Mouse (Mus musculus) lung, postnatal 4 days (tissue): Measurements from ENCODE around the gene Madd.
A peak's percentile ranks its signal among the peaks of the same experiment; 100 is the strongest.

Source experiments
- DNase-seq, 2 experiments: peaks; one replicate each; pipeline ENCODE4 v3.0.0; 2021

Madd gene

DNA sequence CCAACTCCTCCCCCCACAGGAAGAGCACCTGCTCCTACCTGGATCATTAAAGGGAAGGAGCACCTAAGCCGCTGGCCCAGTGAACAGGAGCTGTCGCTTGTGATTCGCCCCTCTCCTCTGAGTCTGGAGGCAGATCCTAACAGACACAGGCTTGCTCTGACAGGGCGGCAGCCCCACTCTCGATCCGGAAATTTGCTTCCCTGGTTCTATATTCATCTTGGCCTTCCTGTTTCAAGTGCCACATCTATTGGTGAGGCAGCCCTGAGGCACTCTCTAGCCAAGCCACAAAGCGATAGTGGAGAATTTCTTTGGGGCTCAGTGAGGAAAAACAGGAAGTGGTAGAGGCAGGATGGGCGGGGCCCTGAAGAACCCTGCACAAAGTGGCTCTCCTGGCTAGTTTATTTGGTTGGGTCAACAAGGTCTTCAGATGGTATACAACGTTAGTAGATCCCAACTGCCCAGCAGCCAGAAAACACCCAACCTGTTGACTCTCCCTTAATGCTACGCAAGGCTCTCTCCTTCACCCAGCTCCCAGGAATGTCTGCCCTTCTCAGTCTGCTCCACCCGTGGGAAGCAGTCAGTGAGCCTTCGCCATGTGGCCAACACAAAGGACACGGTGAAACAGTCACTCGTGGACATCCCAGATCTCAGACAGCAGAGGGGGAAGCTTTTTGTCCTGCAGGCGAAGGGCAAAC, at the start of gene Madd:
Gene Madd (minus strand): TSS at position 127 of the 695 bp plus-strand sequence.
- DNase-seq, result peak; percentile 78 to 79

DNA sequence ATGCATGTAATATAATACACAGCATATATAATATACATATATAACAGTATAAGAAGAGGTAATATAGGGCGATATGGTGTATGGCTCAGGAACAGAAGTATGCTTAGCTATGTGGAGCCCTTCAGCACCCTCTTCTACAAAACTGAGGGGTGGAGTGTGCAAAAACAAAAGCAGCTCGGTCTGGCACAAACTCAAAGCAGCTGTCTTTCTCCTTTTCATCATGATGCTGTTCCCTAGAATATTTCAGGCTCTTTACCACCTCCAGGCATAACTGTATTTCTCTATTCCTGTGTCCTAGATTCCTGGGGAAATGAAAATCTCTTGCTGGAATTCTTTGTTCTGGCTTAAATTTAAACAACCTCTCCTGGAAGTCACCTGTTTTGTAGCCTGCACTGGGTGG, 46.1 kb upstream of the Madd start:
- DNase-seq, result no peak

DNA sequence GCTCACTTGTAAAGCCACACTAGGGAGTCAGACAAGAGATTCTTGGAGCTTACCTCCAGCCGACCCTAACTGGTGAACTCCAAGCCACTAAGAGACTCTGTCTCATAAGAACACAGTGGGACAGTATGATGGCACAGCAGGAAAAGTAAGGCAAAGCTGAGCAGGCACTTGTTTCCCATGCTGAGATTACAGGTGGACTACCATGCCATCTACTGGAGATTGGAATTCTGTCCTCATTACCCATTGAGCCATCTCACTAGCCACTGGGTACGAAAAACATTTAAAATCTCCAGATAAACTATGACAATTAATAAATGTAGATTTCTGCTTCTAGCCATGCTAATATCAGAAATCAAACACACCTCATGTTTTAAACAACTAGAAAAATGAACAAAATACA, 40.0 kb upstream of the Madd start:
- DNase-seq, result no peak

DNA sequence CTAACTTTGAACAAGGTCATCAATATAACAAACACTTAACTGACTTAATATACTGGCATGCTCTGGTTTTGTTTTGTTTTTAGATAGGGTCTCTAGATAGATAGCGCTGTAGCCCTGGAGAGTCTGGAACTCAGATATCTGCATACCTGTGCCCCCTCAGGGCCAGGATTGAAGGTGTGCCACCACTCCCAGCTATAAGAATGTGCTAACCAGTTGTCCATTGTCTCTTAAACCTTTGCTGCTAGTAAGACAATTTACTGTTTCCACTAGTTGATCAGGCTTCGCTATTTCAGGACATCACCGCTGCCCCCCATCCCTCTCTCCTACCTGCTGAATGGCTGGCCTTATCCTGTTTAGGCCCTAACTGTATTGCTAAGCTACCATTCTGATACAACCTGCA, 36.9 kb upstream of the Madd start:
- DNase-seq, result no peak

DNA sequence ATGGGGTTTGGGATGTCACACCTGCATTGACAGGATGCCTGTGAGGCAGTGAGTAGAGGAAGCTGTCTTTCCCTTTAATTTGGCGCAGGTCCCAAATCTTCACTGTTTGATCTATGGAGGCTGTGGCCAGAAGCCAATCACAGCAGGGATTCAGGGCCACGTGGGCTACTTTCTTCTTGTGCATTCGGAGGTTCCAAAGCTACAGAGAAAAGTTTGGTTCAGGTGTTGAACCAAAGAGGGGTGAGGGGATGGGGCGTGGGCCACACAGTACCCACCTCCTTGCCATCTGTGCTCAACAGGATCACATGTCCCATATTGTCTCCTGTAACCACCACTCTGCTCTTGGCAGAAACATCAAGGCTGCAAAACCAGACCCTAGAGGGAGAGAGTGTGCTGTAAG, 33.4 kb upstream of the Madd start:
- peak in 1 of 2 experiments; percentile 18 for DNase-seq

DNA sequence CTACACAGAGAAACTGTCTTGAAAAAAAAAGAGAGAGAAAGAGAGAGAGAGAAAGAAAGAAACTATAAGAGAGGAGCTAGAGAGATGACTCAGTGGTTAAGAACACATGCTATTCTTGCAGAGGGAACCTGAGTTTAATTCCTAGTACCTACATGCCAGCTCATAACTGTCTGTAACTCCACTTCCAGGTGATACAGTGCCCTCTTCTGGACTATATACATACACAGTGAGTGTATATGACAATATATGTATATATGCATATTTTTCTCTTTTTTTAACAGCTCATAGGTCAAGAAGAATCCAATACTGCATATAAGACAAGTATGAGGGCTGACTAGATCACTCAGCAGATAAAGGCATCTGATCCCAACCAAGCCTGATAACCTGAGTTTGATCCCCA, 29.7 kb upstream of the Madd start:
- no peak for DNase-seq

DNA sequence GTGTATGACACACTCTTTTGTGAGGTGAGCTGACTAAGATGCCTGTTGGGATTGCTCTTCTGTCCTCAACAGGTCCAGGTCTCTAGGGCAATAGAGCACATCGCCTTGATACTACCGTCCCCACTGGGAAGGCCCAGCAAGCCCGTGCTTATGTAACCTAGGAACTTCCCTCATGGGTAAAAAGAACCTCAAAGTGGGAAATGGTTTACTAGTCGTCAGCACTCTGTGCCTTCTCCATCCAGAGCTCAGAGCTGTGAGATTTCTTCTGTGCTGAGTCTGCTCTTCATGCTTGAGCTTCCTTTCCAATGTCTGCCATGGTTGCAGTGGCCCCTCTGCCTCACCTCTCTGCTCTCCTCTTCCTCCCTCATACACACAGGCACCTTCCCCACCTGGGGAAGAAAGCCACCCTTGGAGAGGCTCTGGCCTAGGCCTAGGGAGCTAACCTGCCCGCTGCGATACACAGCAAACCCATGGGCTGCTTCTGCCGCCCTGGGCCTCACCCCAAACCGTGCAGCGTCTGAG, 22.7 kb upstream of the Madd start:
- peak in 1 of 2 experiments; percentile 41 for DNase-seq

DNA sequence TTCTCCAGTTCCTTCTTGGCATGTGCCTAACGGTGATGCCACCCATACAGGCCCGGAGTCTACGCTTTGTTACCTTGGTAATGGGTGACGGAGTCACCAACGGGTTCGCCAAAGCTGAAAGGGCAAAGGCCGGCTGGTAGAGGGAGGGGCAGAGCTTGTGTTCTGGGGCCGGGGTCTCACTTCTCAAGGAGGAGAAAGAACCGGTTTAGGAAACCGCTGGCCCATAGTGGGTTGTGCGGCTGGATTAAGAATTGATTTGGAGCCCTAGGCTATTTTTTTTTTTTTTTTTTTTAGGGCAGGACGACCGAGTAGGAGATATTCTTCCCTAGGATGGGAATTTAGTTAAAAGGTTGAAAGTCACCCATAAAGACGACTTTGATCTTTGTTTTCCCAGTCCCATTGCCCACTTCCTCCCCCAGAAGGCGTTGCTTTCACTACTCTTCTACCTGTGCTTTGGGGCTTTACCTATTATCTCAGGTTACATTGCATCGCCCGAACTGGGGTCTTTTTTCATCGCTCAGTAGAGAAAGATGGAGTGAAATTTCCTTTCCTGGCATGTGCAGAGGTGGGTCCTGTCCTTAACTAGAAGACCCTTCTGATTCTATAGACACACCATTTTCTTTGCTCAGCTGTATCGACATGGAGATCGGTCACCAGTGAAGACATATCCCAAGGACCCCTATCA, 19.5 kb upstream of the Madd start:
- DNase-seq, result no peak

DNA sequence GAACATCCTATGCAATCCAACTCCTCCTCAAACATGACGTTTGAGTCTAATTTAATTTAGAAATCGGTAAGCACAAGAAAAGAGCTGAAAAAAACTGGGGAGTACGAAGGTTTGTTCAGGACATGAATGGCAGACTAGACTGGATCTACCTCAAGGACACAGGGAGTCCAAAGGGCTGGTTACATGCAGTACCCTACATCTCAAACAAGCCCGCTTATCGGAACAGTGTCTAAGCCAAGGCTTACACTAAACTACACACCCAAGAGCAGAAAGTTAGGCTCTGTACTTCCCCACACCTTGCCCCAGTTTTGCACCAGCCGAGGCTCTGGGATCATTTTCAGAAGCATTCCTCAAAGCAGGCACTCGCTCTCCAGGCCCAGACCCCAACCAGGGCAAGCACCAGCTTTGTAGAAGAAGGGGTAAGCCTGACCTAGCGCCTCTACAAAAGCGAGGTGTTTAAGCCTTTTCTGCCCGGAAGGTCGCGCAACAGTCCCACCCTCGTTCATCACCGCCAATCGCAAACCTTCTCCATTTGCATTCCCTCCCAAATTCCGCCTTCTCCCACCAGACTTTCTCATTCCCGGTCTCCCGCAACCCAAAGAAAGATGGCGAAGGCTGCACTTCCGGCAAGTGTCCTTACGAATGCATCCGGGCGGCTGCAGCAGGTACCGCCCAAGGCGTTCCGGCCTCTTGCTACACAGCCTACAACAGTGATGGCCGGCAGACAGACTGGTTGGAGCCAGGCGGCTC, 18.8 kb upstream of the Madd start, which contains the start of the genes Nr1h3 and Acp2:
Gene Nr1h3 (minus strand): TSS at position 613 of the 750 bp plus-strand sequence.
Gene Acp2 (plus strand): TSS at position 664 of the 750 bp plus-strand sequence.
- DNase-seq, result peak; percentile 96 to 97

DNA sequence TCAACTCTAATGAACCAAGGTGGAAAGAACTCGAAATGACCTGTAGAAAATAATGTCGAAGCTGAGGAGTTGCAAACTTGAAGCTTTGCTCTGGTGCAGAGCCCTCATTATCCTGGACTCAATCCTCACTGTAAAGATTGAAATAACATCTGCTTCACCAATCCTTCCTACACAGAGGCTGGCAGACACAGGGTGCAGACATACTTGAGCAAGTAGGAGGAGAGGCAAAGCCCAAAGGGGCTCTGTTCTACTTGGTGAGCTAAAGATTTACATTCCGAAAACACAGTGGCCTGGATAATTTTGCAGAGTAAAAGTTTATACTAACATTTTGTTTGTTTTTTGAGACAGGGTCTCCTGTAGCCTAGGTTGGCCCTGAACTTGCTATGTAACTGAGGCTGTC, 15.3 kb upstream of the Madd start:
- no peak for DNase-seq

DNA sequence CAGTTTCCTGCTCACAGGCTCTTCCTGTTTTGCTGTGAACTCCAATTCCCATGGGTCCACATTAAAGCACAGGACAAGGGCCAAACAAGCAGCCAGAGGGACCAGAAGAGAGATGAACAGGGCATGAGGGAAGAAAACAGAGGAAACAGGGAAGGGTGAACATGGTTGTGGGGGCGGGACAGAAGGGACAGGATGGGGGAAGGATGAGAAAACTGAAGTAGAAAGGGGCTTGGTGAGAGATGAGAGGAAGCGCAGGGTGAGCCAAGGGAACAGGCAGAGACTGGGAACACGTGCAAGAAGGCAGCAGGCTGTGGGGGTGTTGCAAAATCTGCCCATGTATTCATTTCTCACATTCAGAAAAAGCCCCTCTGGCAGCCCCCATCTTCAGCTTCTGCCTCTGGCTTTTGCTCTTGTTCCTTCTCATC, 13.0 kb upstream of the Madd start:
- DNase-seq, result peak; percentile 23 to 50

DNA sequence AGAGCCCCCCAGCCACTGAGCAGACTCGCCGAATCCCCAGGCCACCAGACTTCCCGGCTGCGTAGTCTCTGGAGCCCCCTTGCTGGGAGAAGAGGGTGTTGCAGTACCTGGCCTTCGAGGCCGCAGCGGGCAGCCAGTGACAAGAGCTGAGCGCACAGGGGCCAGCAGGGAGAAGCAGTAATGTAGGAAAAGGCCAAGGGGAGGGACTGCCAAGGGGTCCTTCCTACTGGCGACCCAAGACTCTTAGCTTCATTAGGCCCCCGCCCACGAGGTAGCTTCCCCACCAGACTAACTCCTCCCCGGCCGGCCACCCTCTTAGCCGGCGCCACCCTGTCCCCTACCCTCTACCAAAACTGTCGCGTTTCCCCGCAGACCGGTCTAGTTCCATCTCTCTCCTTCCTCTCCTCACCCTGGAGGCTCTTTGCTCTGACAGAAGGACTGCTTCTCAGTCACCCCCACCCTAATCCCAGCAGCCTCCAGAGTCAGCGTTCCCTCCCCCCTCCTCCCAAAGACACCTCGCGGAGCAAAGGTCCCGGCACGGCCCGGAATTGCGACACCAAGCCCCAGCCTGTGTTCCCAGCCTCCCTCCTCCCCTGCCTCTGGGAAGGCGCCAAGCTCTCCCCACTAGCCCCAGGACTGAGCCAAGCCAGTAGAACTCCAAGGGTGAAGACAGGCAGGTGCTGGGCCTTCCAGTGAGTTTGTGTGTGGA, 11.1 kb upstream of the Madd start:
- DNase-seq, result peak; percentile 90 to 95

DNA sequence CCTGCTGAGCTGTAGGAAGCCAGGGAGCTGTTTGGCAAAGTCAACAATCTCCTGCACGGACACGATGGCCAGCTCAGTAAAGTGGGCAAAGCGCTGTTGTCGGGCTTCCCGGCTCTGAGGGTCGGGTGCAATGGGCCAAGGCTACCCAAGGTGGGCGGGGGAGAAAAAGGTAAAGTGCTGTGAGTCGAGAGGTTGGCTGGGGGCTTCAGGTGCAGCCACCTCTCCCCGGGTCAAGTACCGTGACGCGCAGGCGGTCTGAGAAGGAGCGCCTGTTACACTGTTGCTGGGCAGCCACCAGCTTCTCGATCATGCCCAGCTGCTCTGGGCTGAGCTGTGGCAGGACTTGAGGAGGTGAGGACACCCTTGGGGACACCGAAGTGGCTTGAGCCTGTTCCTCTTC, 6.9 kb upstream of the Madd start:
- DNase-seq, result no peak

DNA sequence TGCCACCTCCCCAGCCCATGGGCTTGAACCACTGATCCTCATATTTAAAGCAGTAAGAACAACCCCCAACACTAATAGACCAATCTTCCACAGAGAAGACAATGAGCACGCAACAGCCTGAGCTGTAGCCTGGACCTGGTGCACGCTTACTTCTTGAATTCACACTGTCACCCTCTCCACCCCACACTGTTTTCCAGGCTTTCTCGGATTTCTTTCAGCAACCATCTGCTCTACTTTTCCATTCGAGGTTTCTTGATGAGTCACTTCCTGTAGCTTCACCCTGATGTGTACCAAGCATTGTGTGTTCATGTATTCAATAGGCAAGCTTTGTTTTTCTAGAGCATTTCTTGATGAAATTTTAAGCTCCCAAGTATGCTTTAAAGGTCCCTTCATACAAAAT, 3.8 kb upstream of the Madd start:
- no peak for DNase-seq

DNA sequence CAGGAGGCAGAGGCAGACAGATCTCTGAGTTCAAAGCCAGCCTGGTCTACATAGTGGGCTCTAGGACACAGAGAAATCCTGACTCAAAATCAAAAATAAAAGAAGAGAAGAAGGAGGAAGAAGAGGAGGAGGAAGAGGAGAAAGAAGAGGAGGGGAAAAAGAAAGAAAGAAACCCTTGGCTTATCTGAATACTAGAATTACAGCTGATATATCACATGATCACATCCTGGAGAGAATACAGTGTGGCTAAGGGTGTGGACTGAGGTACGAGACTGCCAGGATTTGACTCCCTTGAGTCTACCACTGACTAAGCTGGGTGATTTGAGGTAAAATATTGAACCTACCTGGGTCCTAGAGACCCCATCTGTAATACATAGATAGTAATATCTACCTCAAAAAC, 2.6 kb upstream of the Madd start:
- no peak for DNase-seq

DNA sequence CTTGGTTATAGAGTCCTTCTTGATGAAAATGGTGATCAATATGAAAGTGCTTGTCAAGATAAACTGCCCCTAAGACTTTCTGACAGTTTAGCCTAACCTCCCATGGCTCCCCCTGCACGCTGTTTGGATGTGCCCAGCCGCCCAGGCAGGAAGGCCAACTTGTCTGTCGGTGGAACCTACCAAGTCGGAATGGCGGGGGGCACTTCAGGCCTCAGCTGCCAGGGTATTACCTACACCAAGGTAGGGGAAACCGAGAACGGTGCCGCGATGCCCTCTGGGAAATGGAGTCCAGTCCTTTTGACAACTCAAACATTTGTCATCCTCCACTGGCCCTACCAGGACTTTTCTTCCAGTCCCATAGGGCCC, 506 bp downstream of the Madd start:
- peak; percentile 95 to 97 for DNase-seq

DNA sequence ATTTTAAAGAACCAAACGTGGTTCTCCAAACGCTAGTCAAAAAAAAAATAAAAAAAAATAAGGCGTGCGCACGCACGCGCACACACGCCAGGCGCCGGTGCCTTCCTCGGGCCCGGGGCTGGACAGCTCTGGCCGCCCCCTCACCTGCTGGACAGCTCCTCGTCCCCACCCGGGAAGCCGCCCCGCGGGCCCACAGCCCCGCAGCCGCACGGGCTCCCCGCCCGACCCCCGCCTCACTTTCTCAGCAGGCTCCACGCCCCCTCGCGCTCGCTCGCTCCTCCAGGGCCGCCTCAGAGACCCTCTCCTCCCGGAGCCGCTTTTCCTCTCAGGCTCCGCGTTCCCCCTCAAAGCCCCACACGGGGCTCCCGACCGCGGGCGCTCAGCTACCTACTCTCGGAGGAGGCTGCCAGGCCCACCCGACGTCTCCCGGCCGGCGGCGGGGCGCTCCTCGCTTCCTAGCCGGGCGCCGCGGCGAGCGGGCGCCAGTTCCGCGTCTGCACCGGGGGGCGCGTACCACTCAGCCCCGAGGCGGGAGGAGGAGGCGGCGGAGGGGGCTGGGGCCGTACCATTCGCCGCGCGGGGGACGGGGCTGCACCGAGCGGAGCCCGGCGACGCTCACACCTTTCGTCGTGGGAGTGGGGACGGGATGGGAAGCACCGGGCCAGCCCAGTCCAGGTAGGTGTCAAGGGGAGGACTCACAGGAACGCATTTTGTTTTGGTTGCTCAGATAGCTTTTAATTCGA, 1.1 kb downstream of the Madd start:
- peak; percentile 82 to 88 for DNase-seq

DNA sequence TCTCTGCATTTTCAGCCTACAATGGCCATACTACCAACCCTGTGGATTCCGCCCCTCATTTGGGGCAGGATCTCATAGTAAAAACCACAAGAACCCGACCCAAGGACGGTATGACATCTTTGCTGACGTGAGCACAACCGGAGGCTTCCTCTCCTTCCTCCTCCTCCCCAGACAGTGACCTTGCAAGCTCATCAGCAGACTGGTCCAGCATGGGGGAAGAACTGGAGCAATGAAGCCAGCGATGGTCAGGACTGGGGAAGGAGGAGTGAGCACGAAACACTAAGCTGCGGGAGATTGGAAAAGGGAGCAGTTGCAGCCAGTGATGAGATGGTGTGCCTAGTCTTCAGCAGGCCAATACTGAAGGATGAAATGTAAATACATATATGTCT, 1.6 kb downstream of the Madd start:
- no peak for DNase-seq

DNA sequence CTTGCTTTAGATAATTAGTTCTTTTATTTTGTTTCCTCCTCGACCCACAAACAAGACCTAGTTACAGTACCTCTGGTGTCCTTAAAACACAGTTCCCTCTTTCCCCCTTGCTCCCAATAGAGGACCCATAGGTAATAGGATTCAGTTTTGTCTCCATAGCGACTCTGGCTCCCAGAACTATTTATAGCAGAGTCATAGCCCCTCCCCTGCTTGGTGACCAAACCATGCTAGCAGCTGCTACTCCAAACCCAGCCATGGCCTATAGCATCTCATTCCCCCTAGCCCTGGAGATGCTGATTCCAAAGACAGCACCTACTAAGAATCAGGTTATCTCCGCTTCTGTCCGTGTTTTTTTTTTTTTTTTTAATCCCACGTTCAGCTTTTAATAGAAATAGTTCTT, 2.9 kb downstream of the Madd start:
- no peak for DNase-seq

DNA sequence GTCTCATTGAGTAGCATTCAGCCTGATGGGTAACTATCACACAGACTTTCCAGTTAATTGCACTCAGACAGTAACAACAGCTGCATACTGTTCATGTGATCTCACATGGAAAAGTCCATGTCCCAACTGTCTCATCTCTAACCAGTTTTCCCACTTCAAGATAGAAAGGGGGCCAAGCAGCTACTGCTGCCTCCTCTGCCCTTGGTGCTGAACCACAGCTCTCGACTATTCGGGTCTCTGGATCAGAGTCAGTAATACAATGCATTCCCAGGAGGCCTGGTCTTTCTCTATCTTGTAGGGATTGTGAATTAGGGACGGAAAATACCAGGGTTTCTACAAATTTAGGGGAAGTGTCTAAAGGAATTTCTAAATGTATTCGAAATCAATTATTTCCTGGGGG, 3.8 kb downstream of the Madd start:
- DNase-seq, result no peak

DNA sequence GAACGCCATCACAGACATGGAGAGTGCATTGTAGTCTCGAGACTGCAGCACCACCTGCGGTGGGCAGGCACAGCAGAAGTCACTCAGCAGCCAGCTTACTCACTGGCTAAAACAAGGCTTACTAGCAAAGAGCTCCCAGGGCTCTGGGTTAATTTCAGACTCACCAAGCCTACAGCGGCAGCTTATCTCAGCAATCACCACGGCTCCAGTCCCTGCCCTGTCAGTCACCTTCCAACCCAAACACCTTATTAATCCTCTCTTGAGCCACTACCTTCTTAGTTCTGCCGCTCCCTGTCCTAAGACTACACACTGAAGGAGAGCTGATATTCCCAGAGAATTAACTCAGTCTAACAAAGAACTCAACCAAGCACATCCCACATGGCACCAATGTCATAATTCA, 7.4 kb downstream of the Madd start:
- DNase-seq, result no peak

DNA sequence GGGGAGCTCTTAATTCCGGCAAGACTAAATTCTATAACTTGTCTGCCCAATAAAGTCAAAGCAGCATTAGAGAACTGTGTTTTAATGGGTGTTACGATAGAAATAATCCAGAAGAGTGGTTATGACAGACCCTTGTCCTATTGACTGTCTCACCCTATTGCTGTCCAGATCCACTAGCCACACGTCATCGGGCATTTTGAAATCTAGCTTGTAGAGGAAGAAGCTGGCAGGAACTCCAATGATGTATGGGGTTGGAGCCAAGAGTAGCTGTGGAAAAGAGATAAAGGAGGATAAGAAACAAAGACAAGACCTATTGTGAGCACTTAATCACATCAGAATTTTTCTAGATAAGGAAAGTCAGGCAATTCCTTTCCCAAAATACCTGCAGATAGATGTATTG, 8.1 kb downstream of the Madd start:
- no peak for DNase-seq
